Mouse (Mus musculus): Measurements from ENCODE around the gene Gm12666. TPM values are rescaled to one million over a fixed set of nuclear protein-coding genes. Genes with fewer than 3 reads are reported as not detected.
"Not testable (repeated sequence)": the region's sequence is repeated elsewhere in the genome, so short reads cannot be mapped to it uniquely, and the experiment has no call there.

Gene Gm12666
- not detected in 2 replicates for polyA plus RNA-seq (2014; fragmentation: Nextera tagmentation; extraction: Ambion mirVana)

- H3K27me3 ChIP-seq (ENCODE audit: control insufficient read depth, insufficient read depth, low read length); H3K4me2 ChIP-seq; ATAC-seq (replicated peaks; ENCODE audit: insufficient number of reproducible peaks, low FRiP score, low TSS enrichment); H3K27ac ChIP-seq (ENCODE audit: low read depth, low read length); H3K9ac ChIP-seq (ENCODE audit: low read depth, low read length); H3K4me1 ChIP-seq (ENCODE audit: control insufficient read depth, insufficient read depth, low read length); H3K9me3 ChIP-seq (replicated peaks; ENCODE audit: control insufficient read depth, low read length); H3K36me3 ChIP-seq (ENCODE audit: control insufficient read depth, insufficient read depth, low read length); H3K4me3 ChIP-seq (ENCODE audit: low read depth, low read length): not testable (repeated sequence)
- whole genome bisulfite sequencing (ENCODE audit: insufficient replicate concordance): 77% methylated on average over 1 of the region's 1 CpGs
Observed at GRCm38 (mm10) chr4:92191649-92192048, at the start of gene Gm12666. TSS of gene Gm12666 (minus strand) at chr4:92191749.

- H3K9ac ChIP-seq (ENCODE audit: low read depth, low read length): no peak overlapping the region
- H3K4me2 ChIP-seq: no peak overlapping the region
- H3K4me1 ChIP-seq (ENCODE audit: control insufficient read depth, insufficient read depth, low read length): no peaks in the 10 kb centered on the region
- H3K4me3 ChIP-seq (ENCODE audit: low read depth, low read length): no peak overlapping the region
- WGBS (ENCODE audit: insufficient replicate concordance): 87% methylated on average over 2 of the region's 2 CpGs
- H3K36me3 ChIP-seq (ENCODE audit: control insufficient read depth, insufficient read depth, low read length): no peaks in the 10 kb centered on the region
- H3K27me3 ChIP-seq (ENCODE audit: control insufficient read depth, insufficient read depth, low read length): no peaks in the 10 kb centered on the region
- ATAC-seq (replicated peaks; ENCODE audit: insufficient number of reproducible peaks, low FRiP score, low TSS enrichment): no peak
- no peak overlapping the region for H3K27ac ChIP-seq (ENCODE audit: low read depth, low read length)
- no peaks in the 10 kb centered on the region for H3K9me3 ChIP-seq (replicated peaks; ENCODE audit: control insufficient read depth, low read length)
Observed at GRCm38 (mm10) chr4:92226326-92226725, 34.8 kb upstream of the Gm12666 start.

- no peak overlapping the region for H3K4me2 ChIP-seq
- WGBS (ENCODE audit: insufficient replicate concordance): 69% methylated on average over 1 of the region's 1 CpGs
- no peak overlapping the region for H3K27ac ChIP-seq (ENCODE audit: low read depth, low read length)
- no peaks in the 10 kb centered on the region for H3K27me3 ChIP-seq (ENCODE audit: control insufficient read depth, insufficient read depth, low read length)
- ATAC-seq (replicated peaks; ENCODE audit: insufficient number of reproducible peaks, low FRiP score, low TSS enrichment): no peak
- H3K4me1 ChIP-seq (ENCODE audit: control insufficient read depth, insufficient read depth, low read length): no peaks in the 10 kb centered on the region
- no peaks in the 10 kb centered on the region for H3K9me3 ChIP-seq (replicated peaks; ENCODE audit: control insufficient read depth, low read length)
- H3K9ac ChIP-seq (ENCODE audit: low read depth, low read length): no peak overlapping the region
- no peaks in the 10 kb centered on the region for H3K36me3 ChIP-seq (ENCODE audit: control insufficient read depth, insufficient read depth, low read length)
- no peak overlapping the region for H3K4me3 ChIP-seq (ENCODE audit: low read depth, low read length)
Observed at GRCm38 (mm10) chr4:92216286-92216685, 24.7 kb upstream of the Gm12666 start.

- no peaks in the 10 kb centered on the region for H3K36me3 ChIP-seq (ENCODE audit: control insufficient read depth, insufficient read depth, low read length)
- H3K27ac ChIP-seq (ENCODE audit: low read depth, low read length): no peak overlapping the region
- H3K9me3 ChIP-seq (replicated peaks; ENCODE audit: control insufficient read depth, low read length): no peaks in the 10 kb centered on the region
- H3K4me1 ChIP-seq (ENCODE audit: control insufficient read depth, insufficient read depth, low read length): no peaks in the 10 kb centered on the region
- 78% methylated on average over 1 of the region's 1 CpGs for WGBS (ENCODE audit: insufficient replicate concordance)
- no peak for ATAC-seq (replicated peaks; ENCODE audit: insufficient number of reproducible peaks, low FRiP score, low TSS enrichment)
- no peak overlapping the region for H3K4me3 ChIP-seq (ENCODE audit: low read depth, low read length)
- no peak overlapping the region for H3K4me2 ChIP-seq
- no peaks in the 10 kb centered on the region for H3K27me3 ChIP-seq (ENCODE audit: control insufficient read depth, insufficient read depth, low read length)
- no peak overlapping the region for H3K9ac ChIP-seq (ENCODE audit: low read depth, low read length)
Observed at GRCm38 (mm10) chr4:92152646-92153045, 38.9 kb downstream of the Gm12666 start.

GRCm38 (mm10) chr4:92147134-92147533, 44.4 kb downstream of the Gm12666 start, which contains the start of gene Izumo3:
TSS of gene Izumo3 (minus strand) at chr4:92147234.
- Histone ChIP-seq H3K4me3 (ENCODE audit: low read depth, low read length) (no peak within 1 kb of the TSS), H3K4me2 (no peak within 1 kb of the TSS), H3K27me3 (ENCODE audit: control insufficient read depth, insufficient read depth, low read length) (no peaks in the 10 kb centered on the region), H3K36me3 (ENCODE audit: control insufficient read depth, insufficient read depth, low read length) (no peaks in the 10 kb centered on the region), H3K27ac (ENCODE audit: low read depth, low read length) (no peak within 1 kb of the TSS), H3K9me3 (replicated peaks; ENCODE audit: control insufficient read depth, low read length) (no peaks in the 10 kb centered on the region), H3K9ac (ENCODE audit: low read depth, low read length) (no peak within 1 kb of the TSS), H3K4me1 (ENCODE audit: control insufficient read depth, insufficient read depth, low read length) (no peaks in the 10 kb centered on the region)
- ATAC-seq (replicated peaks; ENCODE audit: insufficient number of reproducible peaks, low FRiP score, low TSS enrichment): no peak

Other genes starting within 250 kb of the Gm12666 start
- not detected in 2 replicates for gene Izumo3, start 44.5 kb downstream of the Gm12666 start, polyA plus RNA-seq (2014; fragmentation: Nextera tagmentation; extraction: Ambion mirVana)